Mouse (Mus musculus) embryo, embryonic 11 days (tissue): ENCODE data around the gene Sbno1.
A peak's percentile ranks its signal among the peaks of the same experiment; 100 is the strongest.
"Not testable (repeated sequence)": the region's sequence is repeated elsewhere in the genome, so short reads cannot be mapped to it uniquely, and the experiment has no call there.

Experiments
- DNase-seq: peaks from one replicate; pipeline ENCODE4 v3.0.0-alpha.2; 2015

The Sbno1 gene

DNA sequence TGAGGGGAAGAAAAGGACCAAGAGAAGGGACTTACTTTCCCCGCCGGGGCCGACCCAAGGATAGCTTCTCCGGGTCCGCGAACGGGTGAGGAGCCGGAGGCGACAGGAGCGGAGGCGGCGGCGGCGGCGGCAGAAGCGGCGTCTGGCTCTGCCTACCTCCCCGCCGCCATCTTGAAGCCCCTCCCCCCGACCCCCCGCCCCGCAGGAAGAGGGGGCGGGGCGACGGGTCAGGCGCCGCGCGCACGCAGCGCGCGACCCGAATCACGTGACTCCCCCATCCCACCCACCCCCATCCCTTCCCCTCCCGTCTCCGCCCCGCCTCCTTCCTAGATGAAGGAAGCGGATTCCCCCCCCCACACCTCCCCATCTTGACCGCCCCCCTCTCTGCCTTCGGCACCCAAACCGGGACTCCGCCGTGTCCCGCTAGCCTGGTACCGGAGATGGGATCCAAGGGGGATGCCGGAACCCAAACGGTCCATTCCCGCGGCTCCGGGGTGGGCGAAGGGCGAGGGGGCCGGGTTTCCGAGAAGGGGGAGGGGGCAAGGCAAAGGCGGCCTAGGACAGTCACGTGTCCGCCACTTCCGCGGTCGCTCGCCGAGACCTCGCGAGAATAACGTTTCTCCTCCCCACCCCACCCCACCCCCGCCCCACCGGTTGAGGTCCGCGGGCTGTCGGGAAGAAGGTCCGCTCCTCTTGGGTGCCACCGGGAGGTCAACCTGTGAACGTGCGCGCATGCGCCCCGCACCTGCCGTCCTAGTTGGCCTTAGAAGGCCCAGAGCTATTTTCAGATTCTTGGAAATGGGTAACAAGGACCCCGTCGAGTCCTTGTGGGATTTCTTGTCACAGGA lies at the start of gene Sbno1:
Gene Sbno1 (minus strand): TSS at position 590 of the 848 bp plus-strand sequence.
- peak; percentile 97 for DNase-seq

DNA sequence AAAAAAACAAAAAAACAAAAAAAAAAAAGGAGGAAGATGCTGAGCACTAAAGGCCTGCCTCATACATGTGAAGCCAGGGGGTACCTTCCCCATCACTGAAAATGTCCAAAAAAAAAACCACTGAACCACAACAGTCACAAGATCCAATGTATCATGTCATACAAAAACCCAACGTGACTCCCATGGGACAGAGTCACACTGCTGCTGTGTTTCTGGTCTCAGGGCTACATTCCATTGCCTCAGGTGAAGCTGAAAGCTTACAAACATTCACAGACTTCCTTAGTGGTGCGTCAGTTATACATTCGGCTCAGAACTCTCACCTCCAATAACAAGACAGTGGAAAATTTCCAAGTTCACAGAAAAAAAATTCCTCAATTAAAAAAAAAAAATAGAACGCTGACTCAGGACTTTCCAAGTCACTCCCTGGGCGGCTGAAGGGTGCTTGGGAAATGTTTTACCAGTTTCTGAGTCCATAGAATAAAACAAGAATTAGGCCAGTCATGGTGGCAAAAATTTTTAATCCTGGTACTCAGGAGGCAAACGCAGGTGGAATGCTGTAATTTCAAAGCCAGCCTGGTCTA lies 44.9 kb upstream of the Sbno1 start:
- no peak for DNase-seq

DNA sequence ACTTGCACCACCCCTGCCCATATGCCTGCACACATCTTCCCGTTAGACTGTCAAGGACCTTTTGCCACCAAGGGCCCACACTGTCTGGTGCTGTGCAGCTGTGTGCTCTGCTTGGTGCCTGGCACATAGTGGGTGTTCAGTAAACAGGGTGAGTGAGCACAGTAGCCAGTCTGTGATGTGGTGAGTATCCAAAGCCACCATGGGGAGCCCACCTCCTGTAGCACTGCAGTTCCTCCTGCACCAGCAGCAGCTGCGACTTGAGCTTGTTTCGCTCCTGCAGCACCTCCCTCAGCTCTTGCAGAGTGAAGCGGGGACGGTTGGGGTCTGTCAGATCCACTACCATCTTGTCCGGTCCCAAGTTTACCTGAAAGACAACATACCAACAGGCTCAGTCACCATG lies 43.7 kb upstream of the Sbno1 start:
- no peak for DNase-seq

DNA sequence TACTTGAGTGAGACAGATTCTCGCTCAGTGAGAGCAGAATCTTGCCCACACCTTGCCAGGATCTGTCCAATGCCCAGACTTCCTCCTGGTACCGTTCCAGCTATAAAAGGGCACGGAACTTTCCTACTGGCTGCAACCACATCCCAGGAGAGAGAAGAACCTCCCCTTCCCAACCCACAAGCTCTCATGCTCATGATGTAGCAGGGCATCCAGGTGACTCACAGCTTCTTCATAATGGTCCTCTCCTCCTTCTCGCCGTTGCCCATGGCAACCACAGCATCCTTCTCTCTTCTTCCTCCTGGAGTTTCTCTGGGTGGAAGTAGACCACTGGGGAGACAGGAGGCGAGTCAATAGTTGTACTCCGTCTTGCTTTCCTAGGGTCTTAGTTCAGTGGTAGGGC lies 42.6 kb upstream of the Sbno1 start:
- no peak for DNase-seq

DNA sequence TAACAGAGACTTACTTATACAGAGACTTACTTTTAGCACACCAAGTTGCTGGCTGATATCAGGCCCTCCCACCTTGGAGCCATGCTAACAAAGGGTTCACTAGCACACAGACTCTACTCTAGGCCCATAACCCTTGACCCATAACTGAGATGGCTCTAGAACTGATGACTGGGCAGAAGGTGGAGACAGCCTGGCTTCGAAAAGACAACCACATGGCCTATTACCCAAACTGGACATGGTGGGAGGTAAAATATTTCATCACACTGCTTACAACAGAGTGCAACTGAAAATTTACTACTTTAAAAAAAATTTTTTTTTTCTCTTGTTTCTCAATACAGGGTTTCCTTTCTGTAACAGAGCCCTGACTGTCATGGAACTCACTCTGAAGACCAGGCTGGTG lies 42.0 kb upstream of the Sbno1 start:
- no peak for DNase-seq

DNA sequence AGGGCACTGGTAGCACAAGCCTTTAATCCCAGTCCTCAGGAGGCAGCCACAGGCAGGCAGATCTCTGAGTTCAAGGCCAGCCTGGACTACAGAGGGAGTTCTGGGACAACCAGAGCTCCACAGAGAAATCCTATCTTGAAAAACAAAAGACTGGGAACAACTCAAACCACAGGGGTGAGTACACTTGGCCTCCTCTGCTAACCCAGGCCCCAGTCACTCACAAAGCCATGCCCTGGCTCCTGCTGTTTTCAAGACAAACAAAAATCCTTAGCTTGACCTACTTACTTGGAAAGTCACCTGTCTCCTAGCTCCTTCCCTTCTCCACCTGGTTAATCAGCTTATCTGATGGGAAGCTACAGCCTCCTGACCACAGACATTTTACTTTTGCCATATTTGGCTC lies 39.1 kb upstream of the Sbno1 start:
- no peak for DNase-seq

DNA sequence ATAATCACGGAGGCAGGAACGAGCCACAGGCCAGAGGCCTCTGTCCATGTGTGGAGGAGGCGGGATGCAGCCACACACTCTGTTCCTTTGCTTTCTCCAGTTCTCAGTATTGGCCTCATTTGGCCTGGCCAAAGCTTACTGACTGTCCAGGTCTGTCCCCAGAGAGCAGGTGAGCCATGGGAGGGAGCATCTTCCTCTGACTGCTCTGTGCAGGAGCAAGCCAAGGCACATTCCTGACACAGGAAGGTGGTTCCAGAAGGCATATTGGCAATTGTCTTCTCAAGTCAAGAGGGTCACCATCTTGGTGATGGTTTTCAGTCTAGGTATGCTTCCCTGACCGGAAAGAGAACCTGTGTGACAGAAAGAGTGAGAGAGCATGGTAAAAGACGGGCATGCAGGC lies 37.7 kb upstream of the Sbno1 start:
- DNase-seq: no peak

DNA sequence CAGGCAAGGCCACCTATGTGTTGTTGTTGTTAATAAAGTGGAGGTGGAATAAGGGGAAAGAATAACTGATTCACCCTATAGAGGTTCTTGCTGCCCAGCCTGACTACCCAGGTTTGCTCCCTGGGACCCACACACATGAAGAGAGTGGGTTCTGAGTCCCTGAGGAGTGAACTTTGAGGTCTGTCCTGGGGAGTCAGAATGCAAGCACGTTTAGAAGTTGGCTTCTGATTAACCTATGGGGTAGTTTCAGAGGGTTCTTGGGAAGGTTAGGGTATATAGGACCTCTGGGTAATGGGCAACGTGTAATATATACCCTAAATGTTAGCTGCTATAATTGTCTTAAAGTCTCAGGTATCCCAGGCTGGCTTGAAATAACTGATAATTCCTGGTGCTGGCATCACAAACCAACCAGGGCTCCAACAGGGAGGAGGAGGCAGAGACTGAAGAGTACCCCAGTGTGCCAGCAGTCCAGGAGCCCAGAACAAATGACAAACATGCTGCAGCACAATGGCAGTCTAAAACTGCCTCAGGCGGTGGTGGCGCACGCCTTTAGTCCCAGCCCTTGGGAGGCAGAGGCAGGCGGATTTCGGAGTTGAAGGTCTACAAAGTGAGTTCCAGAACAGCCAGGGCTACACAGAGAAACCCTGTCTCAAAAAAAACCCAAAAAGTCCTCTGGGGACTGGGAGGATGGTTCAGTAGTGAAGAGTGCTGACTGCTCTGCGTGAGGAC lies 36.7 kb upstream of the Sbno1 start:
- DNase-seq: no peak

DNA sequence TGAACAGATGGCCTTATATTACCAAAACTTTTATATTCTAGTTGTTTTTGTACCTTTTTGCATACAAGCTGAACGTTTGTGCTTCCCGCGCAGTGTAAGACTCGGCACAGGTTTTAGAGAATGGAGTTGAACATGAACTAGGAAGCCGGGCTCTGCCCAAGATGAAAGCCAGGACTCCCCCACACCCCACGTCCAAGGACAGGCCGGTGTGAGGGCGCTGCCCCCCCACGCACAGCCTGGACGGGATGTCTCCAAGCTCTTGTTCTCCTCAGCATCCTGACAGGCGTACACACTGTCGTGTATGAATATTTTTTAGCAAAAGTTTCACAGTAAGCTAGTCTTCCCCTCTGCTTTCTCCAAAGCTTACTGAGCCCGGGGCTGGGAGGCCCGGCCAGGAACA lies 35.1 kb upstream of the Sbno1 start:
- DNase-seq: not testable (repeated sequence)

DNA sequence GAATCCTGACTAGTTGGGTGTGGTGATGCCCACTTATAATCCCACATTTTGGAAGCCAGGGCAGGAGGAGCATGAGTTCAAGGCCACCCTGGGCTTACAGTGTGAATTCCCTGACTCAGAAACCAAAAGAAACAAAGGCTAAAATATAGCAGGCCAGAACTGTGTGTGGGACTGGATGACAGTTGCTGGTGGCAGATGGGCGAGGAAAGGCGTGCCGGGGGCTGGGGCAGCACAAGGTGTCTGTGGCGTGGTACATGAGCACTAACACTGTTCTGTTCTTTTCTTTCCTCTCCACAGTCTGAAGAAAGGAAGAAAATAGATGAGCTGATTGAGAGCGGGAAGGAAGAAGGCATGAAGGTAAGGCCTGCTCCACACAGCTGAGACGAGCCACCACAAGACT lies 31.0 kb upstream of the Sbno1 start:
- DNase-seq: no peak

DNA sequence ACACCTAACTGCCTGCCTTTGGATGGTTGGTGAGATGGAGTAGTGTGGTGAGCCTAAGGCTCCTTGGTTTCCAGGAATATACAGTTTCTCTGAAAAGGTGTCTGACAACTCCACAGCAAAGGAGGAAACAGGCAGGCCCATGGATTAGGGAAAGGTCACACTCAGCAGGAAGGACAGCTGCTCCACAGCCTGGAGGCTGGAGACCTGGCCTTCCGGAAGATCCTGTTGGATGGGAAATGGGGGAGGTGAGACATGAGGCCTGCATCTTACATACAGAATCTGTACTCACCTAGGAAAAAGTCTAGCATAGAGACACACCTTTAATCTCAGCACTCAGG lies 28.2 kb upstream of the Sbno1 start:
- DNase-seq: no peak

DNA sequence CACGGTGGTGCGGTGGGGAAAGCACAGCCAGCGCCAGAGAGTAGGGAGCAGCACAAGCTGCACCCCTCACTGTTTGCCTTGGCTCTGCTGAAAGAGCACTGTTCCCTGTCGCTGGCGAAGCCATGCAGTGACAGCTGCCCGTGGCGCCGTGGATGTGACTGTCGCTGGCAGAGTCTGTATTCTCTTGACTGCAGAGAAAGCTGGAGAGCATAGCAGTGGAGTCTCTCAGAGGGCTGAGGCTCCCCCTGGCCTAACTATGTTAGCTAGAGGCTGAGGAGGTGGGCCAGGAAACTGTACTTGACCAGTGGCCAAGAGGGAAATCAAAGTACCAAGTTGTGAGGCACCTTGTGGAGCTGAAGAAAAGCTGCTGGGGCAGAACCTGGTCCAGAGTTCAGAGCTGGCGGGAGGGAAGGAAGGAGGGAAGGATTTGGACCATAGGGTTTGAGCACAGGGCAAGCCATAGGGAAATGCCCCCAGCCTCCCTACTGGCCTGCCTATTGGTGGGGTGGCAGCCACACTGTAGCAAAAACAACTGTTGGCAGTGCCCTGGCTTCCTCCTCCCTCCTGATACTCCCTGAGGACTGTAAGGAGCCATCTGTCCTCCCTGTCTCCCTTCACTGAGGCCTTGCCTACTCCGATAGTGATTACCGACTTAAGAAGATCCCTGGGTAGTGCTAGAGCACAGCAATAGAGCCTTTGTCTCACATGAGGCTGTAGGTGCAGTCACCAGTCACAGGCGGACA lies 27.7 kb upstream of the Sbno1 start:
- DNase-seq: no peak

DNA sequence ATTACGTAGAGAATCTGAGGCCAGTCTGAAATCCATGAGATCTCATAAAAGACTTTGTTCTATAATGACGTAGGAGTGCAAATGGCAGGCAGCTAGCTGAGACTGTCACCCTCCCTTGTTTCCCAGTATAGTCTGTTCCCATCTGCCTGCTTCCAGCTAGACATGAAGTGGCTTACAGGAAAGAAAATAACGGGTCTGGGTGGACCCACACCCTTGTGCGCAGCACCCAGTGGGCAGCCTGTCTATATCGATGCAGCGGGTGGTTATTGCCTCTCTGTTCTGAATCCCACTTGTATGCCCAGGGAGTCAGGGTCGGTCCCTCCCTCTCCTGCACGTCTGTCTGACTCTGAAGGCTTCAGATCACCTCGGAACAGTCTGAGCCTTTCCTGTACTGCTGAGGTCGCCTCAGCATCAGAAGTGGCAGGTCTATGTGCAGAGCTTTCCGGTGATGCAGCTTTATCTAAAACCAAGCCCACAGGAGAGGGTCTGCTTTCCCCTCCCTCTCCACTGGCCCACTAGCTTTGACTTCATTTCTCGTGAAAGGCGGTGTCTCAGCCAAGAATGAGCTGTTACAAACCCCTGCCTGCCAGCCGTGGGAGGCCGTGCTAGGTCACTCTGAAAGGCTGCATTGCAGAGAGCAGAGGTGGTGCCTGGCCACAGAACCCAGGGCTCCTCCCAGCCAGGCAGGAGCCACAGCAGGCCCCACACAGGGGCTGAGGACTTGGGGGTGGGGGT lies 26.9 kb upstream of the Sbno1 start:
- DNase-seq: no peak

DNA sequence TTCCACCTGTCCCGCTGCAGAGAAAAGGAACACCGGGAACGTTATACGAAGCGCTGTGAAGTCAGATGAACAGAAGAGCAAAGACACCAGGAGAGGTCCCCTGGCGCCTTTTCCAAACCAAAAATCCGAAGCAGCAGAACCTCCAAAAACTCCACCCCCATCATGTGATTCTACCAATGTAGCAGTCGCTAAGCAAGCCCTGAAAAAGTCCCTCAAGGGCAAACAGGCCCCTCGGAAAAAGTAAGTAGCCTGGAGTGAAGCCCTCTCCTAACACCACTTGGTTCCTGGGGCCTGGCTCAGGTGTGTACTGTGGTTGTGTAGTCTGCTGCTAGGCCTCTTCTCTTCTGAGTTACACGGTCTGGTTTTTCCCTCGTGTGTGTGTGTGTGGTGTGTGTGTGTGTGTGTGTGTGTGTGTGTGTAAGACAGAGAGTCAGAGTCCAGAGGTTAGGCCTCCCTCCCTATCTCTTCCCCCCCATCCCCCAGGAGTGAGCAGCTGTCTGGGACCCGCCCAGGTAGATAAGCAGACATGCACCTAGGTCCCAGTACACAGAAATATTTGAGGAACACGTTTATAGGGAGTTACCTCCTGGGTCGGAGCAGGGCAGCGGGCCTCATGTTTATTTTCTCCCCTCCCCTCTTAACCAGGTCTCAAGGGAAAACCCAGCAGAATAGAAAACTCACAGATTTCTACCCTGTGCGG lies 25.0 kb upstream of the Sbno1 start:
- DNase-seq: no peak

DNA sequence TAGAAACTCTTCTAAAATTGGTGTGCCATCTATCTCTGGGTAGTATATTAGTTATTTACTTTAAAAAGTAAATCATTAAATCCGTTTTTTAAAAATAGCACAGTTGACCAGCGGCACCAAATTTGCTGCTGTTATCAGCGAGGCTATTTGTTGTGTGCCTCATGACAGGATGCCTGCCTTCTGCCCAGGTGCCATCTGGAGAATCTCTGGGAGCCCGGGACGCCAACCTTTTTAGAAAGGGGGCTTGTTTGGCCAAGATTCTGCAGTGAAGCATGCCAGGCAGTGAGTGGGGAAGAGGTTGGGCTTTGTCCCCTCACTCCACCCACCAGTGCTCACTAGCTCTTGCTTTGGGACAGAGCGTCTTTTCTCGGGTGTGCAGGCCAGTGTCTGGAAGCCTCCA lies 24.2 kb upstream of the Sbno1 start:
- no peak for DNase-seq

DNA sequence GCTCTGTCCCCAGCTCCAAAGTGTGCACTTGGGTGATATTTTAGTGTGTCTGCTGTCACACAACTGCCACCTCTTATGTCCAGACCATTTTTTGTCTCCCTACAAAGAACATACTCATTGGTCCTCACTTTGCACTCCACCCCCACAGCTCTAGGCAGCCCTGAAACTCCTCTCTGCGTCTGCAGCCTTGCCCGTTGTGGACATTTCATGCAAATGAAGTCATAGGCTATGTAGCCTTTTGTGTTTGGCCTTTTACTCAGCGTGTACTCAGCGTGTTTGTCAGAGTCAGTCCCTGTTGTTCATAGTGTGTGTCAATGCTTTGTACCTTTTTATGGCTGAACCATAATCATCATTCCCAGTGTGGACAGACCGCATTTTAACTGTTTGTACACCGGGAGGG lies 23.7 kb upstream of the Sbno1 start:
- DNase-seq: no peak

DNA sequence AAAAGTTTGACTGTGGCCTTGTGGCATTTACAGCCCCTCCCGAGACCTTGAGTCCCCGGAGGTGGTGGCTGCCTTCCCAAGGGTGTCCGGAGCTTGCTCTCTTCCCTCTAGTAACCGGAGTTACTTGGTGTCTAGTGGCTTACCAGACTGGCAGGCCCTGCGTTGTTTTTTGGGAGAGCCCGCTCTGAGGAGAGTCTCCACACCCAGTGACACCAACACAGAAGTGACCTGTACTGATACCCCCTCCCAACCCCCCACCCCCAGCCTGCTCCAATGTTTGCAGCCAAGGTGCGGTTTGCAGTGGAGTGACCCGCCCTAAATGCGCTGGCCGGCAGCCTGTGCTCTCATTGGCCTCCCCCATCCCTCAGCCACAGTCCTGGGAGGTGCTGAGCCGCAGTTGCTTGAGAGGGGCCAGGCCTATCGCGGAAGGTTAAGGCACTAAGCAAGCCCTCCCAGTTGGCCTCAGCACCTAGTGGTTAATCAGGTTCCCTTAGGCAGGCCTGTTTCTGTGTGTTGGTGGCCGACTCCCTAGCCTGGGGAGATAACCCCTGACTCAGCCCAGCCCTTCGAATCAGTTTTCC lies 20.6 kb upstream of the Sbno1 start:
- peak; percentile 76 for DNase-seq

DNA sequence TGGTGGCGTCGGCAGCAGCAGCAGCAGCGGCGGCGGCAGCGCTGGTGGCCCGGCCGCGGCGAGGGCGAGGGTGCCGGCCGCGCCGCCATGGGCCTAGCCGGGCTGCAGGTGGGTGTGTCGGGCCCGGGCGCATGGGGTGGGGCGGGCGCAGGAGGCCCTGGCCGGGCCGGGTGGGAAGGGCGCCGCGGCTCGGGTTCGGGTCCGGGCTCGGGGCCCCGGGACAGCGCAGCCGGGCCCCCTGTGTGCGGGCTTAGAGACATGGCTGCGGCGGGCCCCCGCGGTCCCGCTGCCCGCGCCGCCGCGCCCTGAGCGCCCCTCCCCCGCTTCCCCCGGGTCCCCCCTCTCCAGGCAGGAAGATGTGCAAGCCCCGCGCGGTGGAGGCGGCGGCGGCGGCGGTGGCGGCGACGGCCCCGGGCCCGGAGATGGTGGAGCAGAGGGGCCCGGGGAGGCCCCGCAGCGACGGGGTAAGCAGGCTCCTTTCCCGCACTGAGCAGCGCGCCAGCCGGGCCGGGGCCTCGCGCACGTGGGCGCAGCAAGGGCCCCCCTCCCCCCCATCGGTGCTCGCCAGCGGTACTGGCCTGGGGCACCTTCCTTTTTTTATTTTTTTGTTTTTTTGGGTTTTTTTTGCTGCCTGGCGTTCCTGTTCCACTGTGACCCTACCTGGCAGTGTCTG lies 20.0 kb upstream of the Sbno1 start:
- DNase-seq: peak; percentile 59

DNA sequence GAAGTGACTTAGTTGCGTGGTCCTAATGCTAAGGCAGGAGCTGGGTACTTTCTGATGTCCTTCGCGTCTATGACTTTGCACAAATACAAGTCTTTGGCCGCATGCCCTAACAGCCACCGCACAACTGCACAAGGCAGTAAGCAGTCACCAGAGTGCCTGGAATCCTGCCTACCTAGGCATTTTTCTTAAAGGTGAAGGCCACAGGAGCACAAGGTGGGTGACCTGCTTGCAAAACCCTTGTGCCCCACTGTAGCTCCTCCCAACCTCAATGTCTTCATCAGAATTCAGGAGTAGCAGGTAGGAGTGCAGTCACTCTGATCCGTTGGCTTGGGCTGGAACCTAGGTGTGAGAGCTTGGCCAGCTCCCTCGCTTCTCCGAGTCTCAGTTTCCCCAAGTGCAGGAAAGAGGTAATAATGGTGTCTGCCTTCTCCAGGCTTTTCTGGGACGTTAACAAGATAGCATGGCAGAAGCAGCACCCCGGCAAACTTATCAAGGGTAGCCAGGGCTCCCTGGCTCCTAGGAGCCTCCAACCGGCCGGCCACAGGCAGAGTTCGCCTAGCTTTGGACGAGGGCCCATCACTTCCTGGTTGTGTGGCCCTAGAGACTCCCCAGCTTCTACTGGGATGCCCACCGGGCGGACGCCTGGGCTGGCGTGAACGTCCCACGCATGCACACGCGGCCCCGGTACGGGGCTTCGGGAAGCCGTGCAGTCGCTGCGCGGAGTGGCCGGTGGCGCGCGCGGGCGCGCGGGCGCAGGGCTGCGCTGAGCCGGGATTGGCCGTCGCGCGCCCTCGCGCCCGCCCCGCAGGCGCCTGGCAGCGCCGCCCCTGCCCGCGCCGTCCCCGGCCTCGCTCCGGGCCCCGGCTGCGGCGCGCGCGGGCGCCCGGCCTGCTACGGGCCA lies 19.1 kb upstream of the Sbno1 start:
- DNase-seq: peak; percentile 92

DNA sequence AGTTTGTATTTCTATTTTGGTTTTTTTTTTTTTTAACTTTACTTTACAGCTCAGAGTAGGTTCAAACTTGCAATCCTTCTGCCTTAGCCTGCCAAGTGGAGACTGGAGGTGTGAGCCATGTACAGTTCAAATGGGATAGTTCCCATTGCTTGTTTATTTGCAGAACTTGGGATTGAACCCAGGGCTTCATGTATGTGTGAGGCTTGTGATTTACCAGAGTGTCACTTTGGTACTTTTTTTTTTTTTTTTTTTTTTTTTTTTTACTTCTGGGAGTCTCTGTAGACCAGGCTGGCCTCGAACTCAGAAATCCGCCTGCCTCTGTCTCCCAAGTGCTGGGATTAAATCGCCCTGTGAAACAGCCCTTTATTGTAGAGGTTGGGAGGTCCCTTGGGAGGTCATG lies 18.4 kb upstream of the Sbno1 start:
- DNase-seq: no peak
